Mouse (Mus musculus) stomach, postnatal 0 days (tissue): ENCODE results near the gene Agxt.

ENCODE experiments used
- CTCF ChIP-seq: IDR thresholded peaks from 2 replicates; pipeline ENCODE4 v1.5.1; 2016; ENCODE audit warnings: antibody characterized with exemption, low read depth, mild to moderate bottlenecking, moderate library complexity
- EP300 ChIP-seq: optimal IDR thresholded peaks from 2 replicates; pipeline ENCODE3; 2016; ENCODE audit warnings: antibody characterized with exemption

- TF ChIP-seq CTCF (no peak), EP300 (no peak)
These were observed 4.7 kb downstream of the Agxt start for GRCm38 (mm10) chr1:93139713-93140112.
